Mouse (Mus musculus) large intestine, adult 2 months (tissue): Measurements from ENCODE around the gene Fbxl3. TPM values are rescaled to one million over a fixed set of nuclear protein-coding genes. Genes with fewer than 3 reads are reported as not detected.

Experiments
- DNase-seq: peaks from one replicate; pipeline ENCODE4 v3.0.0-alpha.2; 2012; ENCODE audit warnings: low read depth, low spot score
- WGBS: fragments of 180-500 bp; shearing (Covaris S2); methylation state at CpG from one replicate; pipeline ENCODE4 v1.1.7; 2018; 5-methylcytosine and 5-hydroxymethylcytosine counted together
- polyA plus RNA-seq: library from polyadenylated mRNA; depleted of rRNA; stranded (reverse); fragments of >200 nt; gene quantifications from 2 replicates; pipeline ENCODE4 v1.2.3, GENCODE M21; 2012; rRNA removed

Fbxl3 gene
- 60.4 and 87.1 TPM in 2 replicates for polyA plus RNA-seq

- peak; percentile 93 for DNase-seq
- under 1% methylated on average over 88 of the region's 88 CpGs for WGBS
Measured at GRCm38 (mm10) chr14:103099238-103099933, at the start of gene Fbxl3. TSS of gene Fbxl3 (minus strand) at chr14:103099566.

- DNase-seq = no peak
- 69% methylated on average over 2 of the region's 2 CpGs for WGBS
Measured at GRCm38 (mm10) chr14:103131991-103132390, 32.6 kb upstream of the Fbxl3 start.

GRCm38 (mm10) chr14:103125756-103126155 is 26.4 kb upstream of the Fbxl3 start:
- WGBS = 81% methylated on average over 6 of the region's 6 CpGs
- DNase-seq = no peak

- DNase-seq = no peak
- 81% methylated on average over 3 of the region's 3 CpGs for WGBS
Measured at GRCm38 (mm10) chr14:103114994-103115670, 15.8 kb upstream of the Fbxl3 start.

- 92% methylated on average over 3 of the region's 3 CpGs for WGBS
- DNase-seq = no peak
Measured at GRCm38 (mm10) chr14:103112606-103113363, 13.4 kb upstream of the Fbxl3 start.

- 82% methylated on average over 4 of the region's 4 CpGs for WGBS
- no peak for DNase-seq
Measured at GRCm38 (mm10) chr14:103109971-103110370, 10.6 kb upstream of the Fbxl3 start.

GRCm38 (mm10) chr14:103106301-103106700 is 6.9 kb upstream of the Fbxl3 start:
- DNase-seq = no peak
- 43% methylated on average over 2 of the region's 2 CpGs for WGBS

GRCm38 (mm10) chr14:103102731-103103335 is 3.5 kb upstream of the Fbxl3 start:
- DNase-seq = no peak
- WGBS = 42% methylated on average over 10 of the region's 10 CpGs

- 28% methylated on average over 6 of the region's 6 CpGs for WGBS
Measured at GRCm38 (mm10) chr14:103102246-103102645, 2.9 kb upstream of the Fbxl3 start.

GRCm38 (mm10) chr14:103101171-103101570 is 1.8 kb upstream of the Fbxl3 start:
- 69% methylated on average over 3 of the region's 3 CpGs for WGBS

More at GRCm38 (mm10) chr14:103102246-103102645, 2.9 kb upstream of the Fbxl3 start:
- DNase-seq = no peak

GRCm38 (mm10) chr14:103100296-103100695 is 930 bp upstream of the Fbxl3 start:
- 79% methylated on average over 13 of the region's 13 CpGs for WGBS
- DNase-seq = no peak

More at GRCm38 (mm10) chr14:103101171-103101570, 1.8 kb upstream of the Fbxl3 start:
- DNase-seq = no peak

- no peak for DNase-seq
- 1% methylated on average over 85 of the region's 86 CpGs for WGBS
Measured at GRCm38 (mm10) chr14:103098587-103099235, 655 bp downstream of the Fbxl3 start.

GRCm38 (mm10) chr14:103098213-103098586 is 1.2 kb downstream of the Fbxl3 start:
- no peak for DNase-seq
- WGBS = under 1% methylated on average over 2 of the region's 2 CpGs

- no peak for DNase-seq
- 54% methylated on average over 6 of the region's 6 CpGs for WGBS
Measured at GRCm38 (mm10) chr14:103096621-103097020, 2.7 kb downstream of the Fbxl3 start.

GRCm38 (mm10) chr14:103095826-103096225 is 3.5 kb downstream of the Fbxl3 start:
- WGBS = 92% methylated on average over 8 of the region's 8 CpGs
- no peak for DNase-seq

- no peak for DNase-seq
- WGBS = 90% methylated on average over 8 of the region's 8 CpGs
Measured at GRCm38 (mm10) chr14:103095036-103095435, 4.3 kb downstream of the Fbxl3 start.

GRCm38 (mm10) chr14:103093670-103094069 is 5.7 kb downstream of the Fbxl3 start:
- WGBS = 25% methylated on average over 4 of the region's 4 CpGs
- no peak for DNase-seq

GRCm38 (mm10) chr14:103093236-103093635 is 6.1 kb downstream of the Fbxl3 start:
- 36% methylated on average over 3 of the region's 3 CpGs for WGBS
- no peak for DNase-seq

- WGBS = 71% methylated on average over 6 of the region's 6 CpGs
- DNase-seq = no peak
Measured at GRCm38 (mm10) chr14:103088624-103089023, 10.7 kb downstream of the Fbxl3 start.
